Mouse (Mus musculus) liver, adult 2 months (tissue): ENCODE results near the gene Ankrd6.

Source experiments
- CTCF ChIP-seq: fragments of 200-500 bp; IDR thresholded peaks from 2 replicates; pipeline ENCODE4 v1.5.1; 2011; ENCODE audit warnings: low read depth, low read length, control low read depth
- POLR2A ChIP-seq: fragments of 200-500 bp; IDR thresholded peaks from 2 replicates; pipeline ENCODE4 v1.6.1; 2011; ENCODE audit warnings: low read length, control low read depth; ENCODE audit not compliant: insufficient read depth; ENCODE audit errors: extremely low read depth

GRCm38 (mm10) chr4:32989346-32989745, 38.7 kb upstream of the Ankrd6 start:
- no peak for TF ChIP-seq POLR2A
- no peak for TF ChIP-seq CTCF
